Mouse (Mus musculus) cerebellum, postnatal 4 days (tissue): ENCODE measurements around the gene Exosc7.

Source experiments
- DNase-seq, 2 experiments: peaks; one replicate each; pipeline ENCODE4 v3.0.0; 2022; ENCODE audit warnings: low spot score in 2 of 2, mixed read lengths in 1 of 2

Gene Exosc7

DNA sequence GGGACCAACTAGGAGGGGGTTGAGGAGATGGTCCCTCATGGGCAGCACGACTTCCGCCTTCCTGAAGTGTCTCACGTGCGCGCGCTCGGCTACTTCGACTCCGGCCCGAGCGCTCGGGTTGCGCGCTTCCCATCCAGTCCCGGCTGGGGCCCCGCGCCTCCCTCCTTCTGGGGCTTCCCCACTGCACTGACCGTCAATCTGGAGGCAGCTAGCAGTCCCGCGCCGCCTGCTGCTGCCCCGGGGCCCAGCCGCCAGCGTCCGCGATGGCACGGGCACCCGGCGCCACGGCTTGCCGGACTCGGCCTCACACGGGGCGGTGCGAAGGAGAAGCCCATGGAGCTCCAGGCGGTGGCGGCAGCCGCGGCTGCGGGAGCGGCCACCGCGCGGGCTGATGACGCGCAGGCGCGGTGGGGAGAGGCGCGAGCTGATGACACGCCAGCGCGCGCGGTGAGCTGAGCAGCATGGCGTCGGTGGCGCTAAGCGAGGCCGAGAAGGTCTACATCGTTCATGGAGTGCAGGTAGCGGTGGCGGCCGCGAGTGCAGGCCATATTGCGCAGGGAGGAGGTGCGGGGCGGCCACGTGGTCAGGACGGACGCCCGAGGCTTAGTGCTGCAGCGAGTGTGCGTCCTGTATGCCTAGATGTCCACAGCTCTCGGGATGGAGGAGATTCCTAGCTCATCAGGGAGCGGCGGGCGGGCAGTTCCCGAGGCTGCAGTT, at the start of gene Exosc7, which contains the start of gene Zdhhc3:
TSS of gene Exosc7 (plus strand) at position 411 of the 717 bp plus-strand sequence.
TSS of gene Zdhhc3 (minus strand) at position 401 of the 717 bp plus-strand sequence.
- DNase-seq: peak; percentile 68 to 90

DNA sequence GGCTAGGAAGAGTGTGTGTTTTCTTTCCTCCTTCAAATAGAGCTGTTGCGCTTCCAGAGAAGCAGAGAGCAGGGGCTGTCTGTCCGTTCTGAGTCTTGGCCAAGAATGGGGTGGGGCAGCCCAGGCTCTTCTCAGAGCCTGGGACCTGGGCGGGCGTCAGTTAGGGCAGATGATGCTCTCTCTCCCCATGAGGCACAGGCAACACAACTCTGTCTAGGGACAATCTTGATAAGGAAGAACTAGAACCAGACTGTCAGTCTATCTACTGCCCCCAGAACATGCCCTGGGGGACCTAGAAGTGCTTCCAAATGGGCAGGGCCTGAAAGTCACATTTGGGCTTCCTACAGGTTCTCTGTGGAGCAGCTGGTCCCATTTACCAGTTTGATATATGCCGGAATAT, 33.9 kb upstream of the Exosc7 start:
- DNase-seq: no peak

DNA sequence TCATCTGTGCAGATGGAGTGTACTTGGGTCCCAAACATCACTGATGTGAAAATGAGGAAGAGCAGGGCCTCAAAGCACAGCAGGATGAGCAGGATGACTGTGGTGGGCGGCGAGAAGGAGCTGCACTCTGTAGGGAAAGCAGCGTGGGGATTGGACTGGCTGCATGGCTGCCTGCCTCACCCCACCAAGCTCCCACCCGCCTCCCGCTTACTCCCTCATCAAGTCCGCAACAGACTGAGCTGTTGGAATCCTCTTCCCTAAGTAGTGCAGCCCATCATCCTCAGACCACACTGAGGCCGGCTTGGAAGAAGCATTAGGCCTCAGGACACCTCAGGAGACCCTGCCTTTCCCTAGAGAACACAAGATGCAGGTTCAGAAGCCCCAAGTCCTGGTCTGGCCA, 32.7 kb upstream of the Exosc7 start:
- no peak for DNase-seq

DNA sequence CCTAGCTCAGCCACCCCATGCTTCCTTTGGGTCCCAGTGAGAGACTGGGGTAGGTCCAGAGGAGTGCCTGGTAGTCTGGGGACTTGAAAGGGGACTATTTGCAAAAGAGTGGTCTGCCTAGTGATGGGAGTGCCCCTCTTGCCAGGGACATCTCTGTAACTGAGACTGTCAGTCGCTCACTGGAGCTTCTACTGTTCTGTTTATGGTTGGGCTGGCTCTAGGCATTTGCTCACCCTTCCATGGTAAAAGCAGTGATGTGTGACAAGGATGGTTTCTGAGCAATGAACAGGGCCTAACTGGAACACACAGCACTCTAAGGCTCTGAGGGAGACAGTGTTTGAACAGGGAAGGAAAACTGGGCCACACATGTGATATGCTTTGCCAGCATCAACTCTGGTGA, 32.2 kb upstream of the Exosc7 start:
- DNase-seq: no peak

DNA sequence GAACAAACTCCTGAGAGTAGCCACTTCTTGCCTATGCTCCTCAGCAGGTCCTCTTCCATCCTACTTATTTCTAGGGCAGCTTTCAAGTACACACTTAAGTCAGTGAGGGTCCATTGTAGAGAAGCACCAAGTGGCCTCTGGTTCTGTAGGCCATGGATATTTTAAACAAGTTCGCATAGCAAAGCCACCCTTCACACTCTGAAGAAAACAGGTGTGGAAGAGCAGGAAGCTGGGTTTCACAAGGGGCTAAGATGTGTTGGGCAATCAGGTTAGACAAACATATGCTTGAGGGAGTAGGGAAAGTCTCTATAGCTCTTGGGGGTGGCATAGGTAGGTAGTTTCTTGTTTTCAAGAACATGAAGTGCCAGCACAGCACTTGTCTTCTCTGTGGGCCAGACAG, 27.6 kb upstream of the Exosc7 start:
- no peak for DNase-seq

DNA sequence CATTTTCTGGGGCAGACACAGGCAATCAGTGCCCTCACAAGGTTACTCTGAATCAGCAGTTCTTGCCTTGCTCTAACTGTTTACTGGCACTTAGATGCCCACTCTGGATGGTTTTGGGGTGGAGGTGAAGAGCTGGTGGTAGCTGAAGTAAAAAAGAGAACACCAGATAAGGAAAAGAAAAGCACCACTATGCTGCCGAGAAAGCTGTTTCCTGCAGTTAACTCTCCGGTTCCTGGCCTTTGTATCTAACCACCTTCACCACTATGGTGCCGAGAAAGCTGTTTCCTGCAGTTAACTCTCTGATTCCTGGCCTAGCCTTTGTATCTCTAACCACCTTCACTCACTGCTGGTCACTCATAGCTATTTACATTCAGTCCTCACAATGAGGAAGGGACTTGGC, 25.5 kb upstream of the Exosc7 start:
- DNase-seq: no peak

DNA sequence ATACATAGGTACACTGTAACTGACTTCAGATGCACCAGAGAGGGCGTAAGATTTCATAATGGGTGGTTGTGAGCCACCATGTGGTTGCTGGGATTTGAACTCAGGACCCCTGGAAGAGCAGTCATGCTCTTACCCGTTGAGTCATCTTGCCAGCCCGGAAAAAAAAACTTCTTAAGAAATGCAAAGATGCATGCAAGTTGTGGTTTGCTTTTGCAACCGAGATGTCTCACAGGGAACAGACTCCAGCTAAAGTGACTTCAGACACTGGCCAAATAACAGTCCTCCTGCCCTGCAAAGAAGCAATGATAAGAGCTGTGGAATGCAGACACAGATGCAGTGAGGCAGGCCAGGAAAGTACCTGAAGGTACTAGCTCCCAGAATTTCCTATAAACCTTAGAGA, 22.2 kb upstream of the Exosc7 start:
- no peak for DNase-seq

DNA sequence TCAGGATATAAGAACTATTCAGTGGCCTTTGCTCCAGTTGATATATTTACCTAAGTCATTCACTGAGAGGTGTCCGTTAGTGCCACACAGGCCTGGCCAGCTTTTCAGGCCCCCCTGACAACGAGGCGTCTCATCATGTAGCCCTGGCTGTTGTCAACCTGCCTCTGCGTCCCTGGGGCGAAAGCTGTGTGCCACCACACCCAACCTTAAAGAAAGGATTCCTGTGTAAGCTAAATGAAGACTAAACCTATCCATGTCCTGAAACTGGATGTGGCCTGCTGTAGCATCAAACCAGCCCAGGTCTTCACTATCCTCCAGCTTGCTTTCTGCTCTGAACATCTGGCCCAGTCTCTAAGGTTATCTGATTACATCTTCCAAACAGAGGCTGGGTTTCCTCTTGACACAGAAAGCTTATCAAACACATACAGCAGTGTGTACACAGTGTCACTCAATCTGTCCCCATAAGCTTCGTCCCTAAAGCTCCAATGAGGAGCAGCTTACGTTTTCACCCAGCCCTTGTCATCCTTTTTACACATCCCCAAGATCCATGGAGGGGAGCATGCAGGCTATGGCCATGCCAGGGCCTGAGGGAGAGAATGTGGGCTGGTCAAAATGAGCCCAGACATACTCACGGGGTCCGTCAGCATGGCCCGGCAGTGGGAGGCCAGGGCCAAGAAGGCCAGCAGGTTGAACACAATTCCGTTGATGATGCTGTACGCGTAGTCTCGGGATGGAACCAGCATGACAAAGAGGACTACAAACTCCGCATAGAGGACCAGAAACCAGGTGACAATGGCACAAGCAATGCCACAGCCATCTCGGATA, 13.2 kb upstream of the Exosc7 start:
- no peak for DNase-seq

DNA sequence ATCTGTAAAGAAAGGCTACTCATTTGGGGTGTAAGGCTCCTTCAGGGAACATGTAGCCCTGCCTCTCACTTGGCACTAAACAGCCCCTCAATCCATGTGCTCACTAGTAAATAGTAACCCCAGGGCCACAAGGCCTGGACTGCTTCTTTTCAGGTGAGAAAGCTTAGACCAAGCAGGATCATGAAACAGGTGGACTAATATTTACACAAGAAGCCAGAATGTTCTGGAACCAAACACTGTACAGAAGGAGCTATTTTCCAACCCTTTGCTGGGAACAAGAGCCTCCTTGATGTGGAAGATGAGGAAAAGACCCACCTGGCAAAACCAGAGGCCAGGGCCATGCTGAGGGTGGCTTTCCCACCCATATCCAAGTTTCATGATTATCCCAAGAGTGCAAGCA, 9.6 kb upstream of the Exosc7 start:
- no peak for DNase-seq

DNA sequence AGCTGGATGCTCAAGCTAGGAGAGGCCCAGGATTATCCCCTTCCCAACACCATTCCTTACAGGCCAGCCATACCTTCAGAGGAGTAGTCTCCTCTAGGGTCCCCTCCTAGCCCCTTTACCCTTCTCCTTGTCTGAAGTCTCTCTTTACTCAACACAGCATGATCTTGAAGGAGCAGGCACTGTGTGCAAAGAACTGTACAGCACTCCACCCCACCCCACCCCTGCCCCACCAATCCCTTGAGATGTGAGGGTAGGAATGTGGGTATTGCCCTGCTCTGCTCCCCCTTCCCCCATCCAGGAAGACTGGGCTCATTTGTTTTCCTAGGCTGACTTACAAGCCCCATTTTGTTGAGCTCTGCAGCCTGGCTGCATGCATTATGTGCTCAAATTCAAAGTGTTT, 8.7 kb upstream of the Exosc7 start:
- DNase-seq: no peak

DNA sequence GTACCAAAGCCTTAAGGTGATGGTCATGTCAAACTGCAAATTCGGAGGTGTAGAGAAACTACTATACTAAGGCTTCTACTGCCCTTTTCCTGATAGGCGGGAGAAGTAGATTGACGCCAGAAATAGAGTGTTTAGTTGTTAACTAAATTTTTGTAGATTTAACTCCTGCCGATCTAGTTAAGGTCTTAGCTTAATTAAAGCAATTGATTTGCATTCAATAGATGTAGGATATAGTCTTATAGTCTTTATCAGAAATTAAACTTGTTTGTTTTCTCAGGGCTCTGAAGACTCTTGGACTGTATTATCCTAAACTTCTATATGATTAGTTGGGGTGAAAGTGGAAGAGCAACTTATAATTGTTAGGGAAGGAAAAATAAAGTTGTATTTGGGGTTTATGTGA, 5.8 kb upstream of the Exosc7 start:
- no peak for DNase-seq

DNA sequence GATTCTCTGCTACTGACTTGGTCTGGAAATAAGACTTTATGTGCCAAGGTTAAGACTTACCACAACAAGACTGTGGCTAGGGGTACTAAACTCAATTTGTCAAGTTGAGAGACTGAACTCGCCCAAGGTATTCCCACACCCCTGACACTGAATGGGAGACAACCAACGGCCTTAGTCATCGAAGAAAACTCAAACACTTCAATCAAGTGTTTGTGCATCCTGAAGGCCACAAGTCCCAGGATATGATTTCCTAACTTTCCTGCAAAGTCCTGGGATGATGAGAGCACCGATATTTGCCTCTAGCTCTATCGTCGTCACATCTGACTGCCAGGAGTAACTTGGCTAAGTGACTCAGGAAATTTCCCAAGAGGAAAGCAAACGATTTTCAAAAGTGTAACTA, 3.8 kb upstream of the Exosc7 start:
- DNase-seq: no peak

DNA sequence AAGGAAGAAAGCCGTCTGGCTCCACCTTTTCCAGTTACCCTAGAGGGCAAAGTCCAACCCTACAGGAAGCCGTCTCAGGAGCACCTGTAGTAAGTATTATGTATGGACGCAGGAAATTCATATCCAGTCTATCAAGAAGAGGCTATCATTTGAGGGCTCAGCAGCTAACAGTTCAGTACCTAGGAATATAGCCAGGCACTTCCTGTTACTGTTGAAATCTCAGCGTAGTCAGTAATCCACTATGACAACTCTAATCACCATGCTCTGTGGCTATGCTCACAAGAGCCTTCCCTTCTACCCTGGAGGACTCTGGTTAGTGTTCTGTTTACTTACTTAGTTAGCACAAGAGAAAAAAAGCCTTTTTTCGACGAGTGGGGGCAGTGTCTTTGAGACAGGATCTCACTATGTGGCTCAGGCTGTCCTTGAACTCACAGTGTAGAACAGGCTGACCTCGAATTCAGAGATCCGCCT, 1.2 kb upstream of the Exosc7 start:
- no peak for DNase-seq

DNA sequence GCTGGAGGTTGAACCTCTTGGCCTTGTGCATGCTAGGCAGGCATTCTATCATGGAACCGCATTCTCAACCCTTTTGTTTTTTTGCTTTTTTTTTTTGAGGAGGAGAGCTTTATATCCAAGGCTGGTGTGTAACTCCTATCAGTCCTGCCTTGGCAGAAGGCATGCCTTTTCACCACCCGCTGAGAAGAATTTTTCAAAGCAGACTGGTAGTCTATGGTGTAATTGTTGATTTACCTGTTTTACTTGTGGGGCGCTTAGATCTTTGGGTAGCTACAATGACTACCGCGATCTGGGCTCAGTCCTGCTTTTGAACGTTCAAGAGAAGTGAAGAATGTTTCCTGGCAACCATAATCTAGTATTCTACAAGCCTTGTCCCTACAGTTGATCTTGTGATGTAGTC, 916 bp downstream of the Exosc7 start:
- no peak for DNase-seq

DNA sequence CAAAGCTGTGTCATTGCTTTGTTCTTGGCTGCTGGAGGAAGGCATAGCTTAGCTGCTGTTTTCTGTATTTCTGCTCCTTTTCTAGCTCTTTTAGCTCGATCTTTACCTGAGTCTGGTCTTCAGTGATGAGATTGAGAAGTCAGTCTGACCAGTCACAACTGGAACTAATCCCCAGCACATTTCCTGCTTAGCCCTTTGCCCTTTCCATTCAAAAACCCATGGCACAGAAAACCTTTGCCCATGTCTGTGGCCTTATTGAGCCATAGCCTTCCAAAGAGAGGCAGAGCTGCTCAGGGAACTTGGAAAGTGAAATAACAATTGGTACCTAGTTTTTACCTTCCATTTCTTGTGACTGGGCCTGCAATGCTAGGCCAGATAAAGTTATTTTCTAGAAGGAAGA, 2.6 kb downstream of the Exosc7 start:
- DNase-seq: no peak

DNA sequence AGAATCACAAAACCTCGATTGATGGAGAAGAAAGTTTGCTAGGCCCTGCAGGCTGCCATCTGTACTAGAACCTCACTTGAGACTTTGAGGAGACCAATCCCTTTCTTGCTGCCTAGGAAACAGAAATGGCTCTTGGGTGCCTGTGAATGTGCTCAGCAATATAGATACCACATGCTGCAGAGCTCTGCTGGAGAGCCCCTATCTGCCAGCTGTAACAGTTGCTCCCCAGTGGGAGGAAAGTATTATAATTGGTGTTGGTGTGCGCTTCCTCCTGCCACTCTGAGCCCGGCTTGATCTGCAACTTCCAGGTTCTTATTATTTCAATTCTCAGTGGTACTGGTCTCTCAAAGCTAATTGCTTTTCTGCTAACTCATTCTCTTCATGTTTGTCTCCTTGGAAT, 10.0 kb downstream of the Exosc7 start:
- no peak for DNase-seq

DNA sequence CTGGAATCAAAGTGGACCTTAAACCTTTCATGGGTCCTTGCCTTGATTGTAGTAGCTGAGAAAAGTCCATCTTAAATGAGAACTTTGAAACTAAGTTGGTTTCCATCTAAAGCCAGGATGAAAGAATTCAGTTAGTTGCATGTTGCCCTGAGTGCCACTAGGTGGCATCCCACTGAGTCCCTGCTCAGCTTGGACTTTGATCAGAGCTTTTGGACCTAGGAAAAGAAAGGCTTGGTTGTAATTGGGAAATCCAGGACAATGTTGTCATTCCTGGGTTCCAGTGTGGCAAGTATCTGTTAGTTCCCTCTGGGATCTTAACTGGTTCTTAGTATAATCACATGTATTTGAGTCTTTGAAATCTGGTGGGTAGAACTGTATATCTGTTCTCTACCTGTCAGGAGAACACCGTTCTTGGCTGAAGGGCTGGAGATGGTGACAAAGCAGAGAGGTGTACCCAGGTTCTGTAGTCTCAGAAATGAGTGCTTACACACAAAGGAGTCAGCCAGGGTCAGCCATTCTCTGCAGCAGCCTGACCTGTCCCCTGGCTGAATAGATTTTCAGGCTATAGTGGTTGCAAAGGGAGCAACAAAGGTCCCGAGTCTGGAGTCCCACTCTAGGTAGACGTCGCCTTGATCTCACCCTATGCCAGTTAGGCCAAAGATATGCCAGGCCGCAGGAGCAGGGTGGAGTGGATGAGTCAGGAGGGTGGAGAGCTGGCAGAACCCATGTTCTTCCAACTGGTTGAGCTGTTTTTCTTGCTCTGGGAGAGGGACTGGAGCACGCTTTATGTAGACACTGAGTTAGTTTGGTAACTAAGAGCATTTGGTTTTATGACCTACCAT, 10.8 kb downstream of the Exosc7 start:
- no peak for DNase-seq

DNA sequence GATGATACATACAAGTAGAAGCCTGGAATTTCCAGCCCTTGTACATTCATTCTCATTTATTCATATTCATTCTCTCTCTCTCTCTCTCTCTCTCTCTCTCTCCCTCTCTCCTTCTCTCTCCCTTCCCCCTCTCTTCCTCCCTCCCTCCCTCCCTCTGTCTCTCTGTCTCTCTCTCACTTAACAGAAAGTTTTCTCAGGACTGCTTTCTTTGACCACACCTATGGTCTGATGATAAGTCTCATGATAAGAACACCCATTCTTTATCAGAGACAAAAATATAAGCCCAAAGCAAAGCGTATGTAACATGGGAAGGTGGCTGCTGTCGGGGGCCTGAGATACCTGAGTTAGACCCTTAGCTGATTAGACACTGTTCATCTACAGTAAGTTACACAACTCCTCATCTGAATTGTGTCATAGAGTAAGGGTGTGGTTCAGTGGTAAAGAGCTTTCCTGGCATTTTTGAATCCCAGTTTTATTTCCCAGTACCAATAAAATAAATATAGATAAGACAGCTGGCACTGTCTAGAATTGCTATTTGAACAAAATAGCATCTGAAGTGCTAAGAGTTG, 11.5 kb downstream of the Exosc7 start:
- DNase-seq: no peak

DNA sequence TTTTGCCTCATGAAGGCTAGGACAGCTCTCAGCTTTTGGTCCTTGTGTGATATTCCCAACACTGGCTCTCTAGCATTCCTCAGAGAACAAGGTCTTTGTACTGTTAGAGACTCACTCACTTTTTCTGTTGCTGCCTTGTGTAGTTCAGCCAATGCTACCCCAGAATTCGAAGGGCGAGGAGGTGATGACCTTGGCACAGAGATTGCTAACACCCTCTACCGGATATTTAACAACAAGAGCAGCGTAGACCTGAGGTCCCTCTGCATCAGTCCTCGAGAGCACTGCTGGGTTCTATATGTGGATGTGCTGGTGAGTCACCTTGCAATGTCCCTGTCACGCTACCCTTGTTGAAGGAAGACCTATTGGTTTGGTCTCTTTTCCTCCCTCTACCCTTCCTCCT, 14.6 kb downstream of the Exosc7 start:
- DNase-seq: no peak

DNA sequence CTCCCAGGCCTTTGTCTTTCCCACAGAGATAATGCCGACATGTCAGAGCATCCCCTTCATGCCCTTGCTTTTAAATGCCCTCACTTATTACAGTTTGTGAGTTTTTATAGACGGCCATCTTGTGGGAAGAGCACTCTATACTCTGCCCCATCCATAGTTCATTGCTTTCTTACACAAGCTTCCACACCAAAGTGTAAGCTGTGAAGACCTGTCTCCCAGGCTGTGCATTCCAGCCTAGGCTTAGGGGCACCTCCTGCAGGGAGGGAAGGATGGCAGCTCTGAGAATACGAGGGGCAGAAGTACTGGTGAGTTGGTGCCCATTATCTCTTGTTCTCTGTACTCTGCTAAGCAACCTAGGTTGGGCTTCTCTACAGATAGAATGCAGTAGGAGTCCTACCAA, 20.0 kb downstream of the Exosc7 start:
- no peak for DNase-seq

DNA sequence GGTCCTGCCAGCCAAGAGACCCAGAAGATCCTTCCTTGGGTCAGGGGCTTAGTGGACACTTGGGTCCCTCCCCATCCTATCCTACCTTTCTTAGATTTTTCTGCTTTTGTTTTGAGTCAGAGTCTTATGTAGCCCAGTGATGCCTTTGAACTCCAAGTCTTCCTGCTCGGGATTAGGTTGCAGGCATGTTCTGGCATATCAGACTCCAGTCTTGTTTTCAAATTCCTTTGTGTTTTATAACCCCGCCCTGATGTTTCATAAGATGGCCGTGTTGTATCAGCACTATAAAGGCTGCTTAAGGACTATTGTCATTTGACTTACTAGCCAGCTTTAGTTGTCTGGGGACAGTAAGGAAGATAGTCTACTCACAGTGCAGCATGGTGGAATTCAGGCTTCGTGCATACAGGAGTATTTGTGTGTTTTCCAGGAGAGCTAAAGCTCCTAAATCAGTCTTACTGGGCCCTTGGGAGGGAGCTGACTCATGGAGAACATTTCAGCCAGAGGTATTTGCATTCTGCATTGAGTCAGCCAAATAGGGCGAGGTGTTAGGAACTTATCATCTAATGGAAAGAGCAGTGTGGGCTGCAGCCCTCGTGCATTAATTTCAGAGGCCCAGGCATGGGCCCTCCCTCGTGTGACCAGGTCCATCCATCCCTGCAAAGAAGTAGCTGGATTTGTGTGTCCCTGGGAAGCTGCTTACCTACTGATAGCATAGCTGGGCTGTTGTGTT, 24.1 kb downstream of the Exosc7 start:
- no peak for DNase-seq
